Mouse (Mus musculus) forebrain, postnatal 0 days (tissue): ENCODE data around the gene Lat2. TPM values are rescaled to one million over a fixed set of nuclear protein-coding genes. Genes with fewer than 3 reads are reported as not detected.

Experiments used
- ATAC-seq: fragments of 200-750 bp; cut with Nextera tagmentation; 2 replicates; pipeline ENCODE4 v1.8.0; 2017; ENCODE audit warnings: mild to moderate bottlenecking, moderate library complexity
- DNase-seq: peaks from one replicate; pipeline ENCODE4 v3.0.0-alpha.2; 2015
- H3K27ac ChIP-seq: fragments of 300-500 bp; sonication (generic); 2 replicates; pipeline ENCODE4 v1.5.1; 2014; ENCODE audit warnings: low read depth, mild to moderate bottlenecking, antibody characterized with exemption, low read length, moderate library complexity, mixed read lengths
- H3K27me3 ChIP-seq: fragments of 300-500 bp; sonication (generic); 2 replicates; pipeline ENCODE4 v1.6.1; 2014; ENCODE audit warnings: mild to moderate bottlenecking, low read length, mixed read lengths; ENCODE audit not compliant: insufficient read depth
- H3K36me3 ChIP-seq: fragments of 300-500 bp; sonication (generic); 2 replicates; pipeline ENCODE4 v1.6.1; 2014; ENCODE audit warnings: mild to moderate bottlenecking, moderate library complexity; ENCODE audit not compliant: insufficient read depth
- H3K4me1 ChIP-seq: fragments of 300-500 bp; sonication (generic); 2 replicates; pipeline ENCODE4 v1.6.1; 2014; ENCODE audit warnings: antibody characterized with exemption; ENCODE audit not compliant: insufficient read depth
- H3K4me2 ChIP-seq: fragments of 300-500 bp; sonication (generic); 2 replicates; pipeline ENCODE4 v1.6.1; 2014; ENCODE audit warnings: low read depth, mild to moderate bottlenecking, moderate library complexity
- H3K4me3 ChIP-seq: fragments of 300-500 bp; sonication (generic); 2 replicates; pipeline ENCODE4 v1.5.1; 2014; ENCODE audit warnings: low read depth, low read length, mixed read lengths
- H3K9ac ChIP-seq: fragments of 300-500 bp; sonication (generic); 2 replicates; pipeline ENCODE4 v1.6.1; 2014; ENCODE audit warnings: mild to moderate bottlenecking
- H3K9me3 ChIP-seq: fragments of 300-500 bp; sonication (generic); 2 replicates; pipeline ENCODE4 v1.6.1; 2016; ENCODE audit warnings: low read length
- CTCF ChIP-seq: sonication (generic); IDR thresholded peaks from 2 replicates; pipeline ENCODE4 v1.5.1; 2016; ENCODE audit warnings: antibody characterized with exemption, control low read depth, low read depth
- WGBS: fragments of 180-500 bp; shearing (Covaris S2); extraction: QIAGEN DNeasy Blood & Tissue Kit; methylation state at CpG from one replicate; pipeline ENCODE4 v1.1.7; 2014; 5-methylcytosine and 5-hydroxymethylcytosine counted together
- polyA plus RNA-seq: library from polyadenylated mRNA; unstranded; fragments of >200 nt; fragmentation: Nextera tagmentation; extraction: Ambion mirVana; gene quantifications from 2 replicates; pipeline ENCODE4 v1.2.1, GENCODE M21; 2015
- total RNA-seq: library from RNA; depleted of rRNA; stranded (reverse); fragments of >200 nt; gene quantifications from 2 replicates; pipeline ENCODE4 v1.2.3, GENCODE M21; 2014

Gene Lat2
- total and polyA plus RNA-seq, 2 experiments from 2014 or later, result 1.8 to 2.5 TPM

GRCm38 (mm10) chr5:134604376-134604775, 10.4 kb downstream of the Lat2 start:
- WGBS, result 90% methylated on average over 11 of the region's 11 CpGs
- DNase-seq, result no peak
- no peak for ATAC-seq
- Histone ChIP-seq H3K27me3 (no peaks in the 10 kb centered on the region), H3K4me3 (no peak overlapping the region), H3K9me3 (no peaks in the 10 kb centered on the region), H3K4me1 (no peaks in the 10 kb centered on the region), H3K4me2 (no peak overlapping the region), H3K9ac (no peak overlapping the region), H3K27ac (no peak overlapping the region), H3K36me3 (peaks cover 10% of the 10 kb centered on the region)
- TF ChIP-seq CTCF, result no peak

- no peaks in the 10 kb centered on the region for H3K9me3 ChIP-seq
- peaks cover 62% of the 10 kb centered on the region for H3K36me3 ChIP-seq
- H3K4me1 ChIP-seq, result no peaks in the 10 kb centered on the region
- no peak overlapping the region for H3K4me3 ChIP-seq
- H3K27ac ChIP-seq, result no peak overlapping the region
- no peaks in the 10 kb centered on the region for H3K27me3 ChIP-seq
- 60% methylated on average over 10 of the region's 10 CpGs for WGBS
- no peak overlapping the region for H3K4me2 ChIP-seq
- no peak for TF ChIP-seq CTCF
- ATAC-seq, result 0 out of 2 replicates have a peak, but pooled peaks have one; percentile 10
- H3K9ac ChIP-seq, result no peak overlapping the region
- DNase-seq, result no peak
These were observed 17.1 kb downstream of the Lat2 start for GRCm38 (mm10) chr5:134597711-134598110.

- Histone ChIP-seq H3K27ac (no peak overlapping the region), H3K36me3 (peaks cover 72% of the 10 kb centered on the region), H3K27me3 (no peaks in the 10 kb centered on the region), H3K4me3 (no peak overlapping the region), H3K9ac (no peak overlapping the region), H3K9me3 (no peaks in the 10 kb centered on the region), H3K4me2 (no peak overlapping the region), H3K4me1 (no peaks in the 10 kb centered on the region)
- 86% methylated on average over 9 of the region's 9 CpGs for WGBS
- ATAC-seq (no peak), DNase-seq (no peak)
- no peak for TF ChIP-seq CTCF
These were observed 21.7 kb downstream of the Lat2 start for GRCm38 (mm10) chr5:134593093-134593492.

GRCm38 (mm10) chr5:134592026-134592581, 22.7 kb downstream of the Lat2 start:
- Histone ChIP-seq H3K4me3 (no peak overlapping the region), H3K9ac (no peak overlapping the region), H3K27ac (no peak overlapping the region), H3K9me3 (no peaks in the 10 kb centered on the region), H3K27me3 (no peaks in the 10 kb centered on the region), H3K36me3 (peaks cover 68% of the 10 kb centered on the region), H3K4me1 (no peaks in the 10 kb centered on the region), H3K4me2 (no peak overlapping the region)
- TF ChIP-seq CTCF, result no peak
- DNase-seq (no peak), ATAC-seq (no peak)
- 85% methylated on average over 11 of the region's 11 CpGs for WGBS

- 87% methylated on average over 3 of the region's 3 CpGs for WGBS
- Histone ChIP-seq H3K9ac (no peak overlapping the region), H3K4me2 (no peak overlapping the region), H3K36me3 (peaks cover 52% of the 10 kb centered on the region), H3K27ac (no peak overlapping the region), H3K27me3 (no peaks in the 10 kb centered on the region), H3K4me1 (no peaks in the 10 kb centered on the region), H3K9me3 (no peaks in the 10 kb centered on the region), H3K4me3 (no peak overlapping the region)
- TF ChIP-seq CTCF, result no peak
- DNase-seq, result no peak
- ATAC-seq, result no peak
These were observed 24.9 kb downstream of the Lat2 start for GRCm38 (mm10) chr5:134589900-134590299.

GRCm38 (mm10) chr5:134584798-134585197, 30.0 kb downstream of the Lat2 start:
- no peak overlapping the region for H3K4me2 ChIP-seq
- no peaks in the 10 kb centered on the region for H3K9me3 ChIP-seq
- DNase-seq (no peak), ATAC-seq (no peak)
- WGBS, result 91% methylated on average over 5 of the region's 5 CpGs
- H3K9ac ChIP-seq, result no peak overlapping the region
- peaks cover 9% of the 10 kb centered on the region; the same call in 1 of the 2 replicates for H3K36me3 ChIP-seq
- no peak for TF ChIP-seq CTCF
- H3K27ac ChIP-seq, result no peak overlapping the region
- no peak overlapping the region for H3K4me3 ChIP-seq
- H3K27me3 ChIP-seq, result no peaks in the 10 kb centered on the region
- H3K4me1 ChIP-seq, result peaks cover 5% of the 10 kb centered on the region; the same call in 1 of the 2 replicates

GRCm38 (mm10) chr5:134583884-134584213, 31.0 kb downstream of the Lat2 start:
- H3K9me3 ChIP-seq, result no peaks in the 10 kb centered on the region
- no peak overlapping the region for H3K9ac ChIP-seq
- DNase-seq (no peak), ATAC-seq (no peak)
- 67% methylated on average over 3 of the region's 3 CpGs for WGBS
- TF ChIP-seq CTCF, result no peak
- H3K27me3 ChIP-seq, result no peaks in the 10 kb centered on the region
- no peak overlapping the region for H3K27ac ChIP-seq
- H3K4me2 ChIP-seq, result no peak overlapping the region; the same call in 1 of the 2 replicates
- H3K4me1 ChIP-seq, result peaks cover 5% of the 10 kb centered on the region; the same call in 1 of the 2 replicates
- H3K4me3 ChIP-seq, result no peak overlapping the region
- H3K36me3 ChIP-seq, result peaks cover 9% of the 10 kb centered on the region; the same call in 1 of the 2 replicates
